Comparison of ENCODE assay signal across 17 mouse cellular contexts in genomic region chr6:31513726-31514125, GRCm38 (mm10). TPM values are rescaled to one million over a fixed set of nuclear protein-coding genes. Genes with fewer than 3 reads are reported as not detected.
DNase-seq lines count a peak whose midpoint lies in the region; ATAC-seq and TF ChIP-seq lines count a peak whose summit lies in the region.
"Had no signal": no experiment of that assay in that cellular context is flagged by ENCODE, and none has a peak within 500 bp of the region (broad histone marks: within the 10 kb centered on the region; RNA-seq: fewer than 3 reads in every experiment).

No protein-coding gene starts in this region.

- no peaks in the 10 kb centered on the region for H3K27me3 ChIP-seq in hindbrain, postnatal 0 days (ENCODE audit: insufficient read depth, low read length)
- no peaks in the 10 kb centered on the region for H3K27me3 ChIP-seq in hindbrain, embryonic 11.5 days (ENCODE audit: control insufficient read depth, insufficient read depth, low read length)
- H3K27me3 ChIP-seq: embryonic facial prominence, embryonic 12.5 days; hindbrain, embryonic 12.5 days; limb, embryonic 13.5 days had no signal

- H3K9ac ChIP-seq in hindbrain, postnatal 0 days (replicated peaks; ENCODE audit: low read length) = no peak overlapping the region
- H3K9ac ChIP-seq in hindbrain, embryonic 11.5 days (ENCODE audit: low read depth, low read length) = no peak overlapping the region
- H3K9ac ChIP-seq: embryonic facial prominence, embryonic 12.5 days; hindbrain, embryonic 12.5 days; limb, embryonic 13.5 days had no signal

- intact Hi-C loops in left cerebral cortex, postnatal 4 days (cut with DNase I) = no loop called here

- no peaks in the 10 kb centered on the region for H3K9me3 ChIP-seq in hindbrain, postnatal 0 days (ENCODE audit: low read length)
- H3K9me3 ChIP-seq in hindbrain, embryonic 11.5 days (ENCODE audit: control insufficient read depth, low read length) = no peaks in the 10 kb centered on the region
- H3K9me3 ChIP-seq: embryonic facial prominence, embryonic 12.5 days; hindbrain, embryonic 12.5 days; limb, embryonic 13.5 days had no signal

- 52% methylated on average over 6 of the region's 6 CpGs for WGBS in hindbrain, postnatal 0 days
- WGBS in hindbrain, embryonic 11.5 days = 86% methylated on average over 6 of the region's 6 CpGs

- H3K4me1 ChIP-seq in hindbrain, postnatal 0 days (ENCODE audit: insufficient read depth, low read length) = peaks cover 8% of the 10 kb centered on the region
- H3K4me1 ChIP-seq in hindbrain, embryonic 11.5 days (replicated peaks; ENCODE audit: control insufficient read depth, insufficient read depth, low read length) = no peaks in the 10 kb centered on the region; the same call in 1 of the 2 replicates
- peaks cover 13% of the 10 kb centered on the region for H3K4me1 ChIP-seq in embryonic fibroblast, embryonic 13.5 days (ENCODE audit: control insufficient read depth, insufficient read depth, low read length)
- H3K4me1 ChIP-seq: embryonic facial prominence, embryonic 12.5 days had no signal

- peak; percentile 56 for ATAC-seq in hindbrain, postnatal 0 days
- no peak for ATAC-seq in hindbrain, embryonic 11.5 days (ENCODE audit: low FRiP score)

- TF ChIP-seq CTCF in hindbrain, postnatal 0 days (IDR thresholded peaks at IDR 0.05; ENCODE audit: low read depth) = no peak
- TF ChIP-seq CTCF in embryonic fibroblast, embryonic 13.5 days (IDR thresholded peaks at IDR 0.05; ENCODE audit: borderline replicate concordance, insufficient read depth, low read length) = no peak

- H3K36me3 ChIP-seq in hindbrain, postnatal 0 days (ENCODE audit: insufficient read depth, low read length) = no peaks in the 10 kb centered on the region
- H3K36me3 ChIP-seq in hindbrain, embryonic 11.5 days (ENCODE audit: control insufficient read depth, insufficient read depth, low read length) = no peaks in the 10 kb centered on the region

- 0 out of 2 replicates have a peak, but pooled peaks have one; percentile 4 for TF ChIP-seq POLR2A in embryonic fibroblast, embryonic 13.5 days (IDR thresholded peaks at IDR 0.05; ENCODE audit: low read depth, low read length)

- no peak overlapping the region for H3K27ac ChIP-seq in hindbrain, postnatal 0 days
- no peak overlapping the region for H3K27ac ChIP-seq in hindbrain, embryonic 11.5 days (ENCODE audit: low read depth, low read length)
- peak overlapping the region; percentile 53; the same call in 1 of the 2 replicates for H3K27ac ChIP-seq in embryonic fibroblast, embryonic 13.5 days (ENCODE audit: insufficient read depth, low read length)
- H3K27ac ChIP-seq: embryonic facial prominence, embryonic 12.5 days; hindbrain, embryonic 12.5 days; limb, embryonic 13.5 days had no signal

- no peak overlapping the region for H3K4me3 ChIP-seq in hindbrain, postnatal 0 days (ENCODE audit: low read length)
- no peak overlapping the region for H3K4me3 ChIP-seq in hindbrain, embryonic 11.5 days (ENCODE audit: low read depth, low read length)
- H3K4me3 ChIP-seq in embryonic fibroblast, embryonic 13.5 days (ENCODE audit: insufficient read depth, low read length) = no peak overlapping the region
- H3K4me3 ChIP-seq: embryonic facial prominence, embryonic 12.5 days; hindbrain, embryonic 12.5 days; limb, embryonic 13.5 days had no signal

- peak; percentile 58 for DNase-seq in adrenal gland, adult 2 months
- no peak for DNase-seq in adrenal gland, adult 18-20 months (ENCODE audit: low spot score in 2 of 2)
- no peak for DNase-seq in hindbrain, postnatal 0 days (ENCODE audit: low spot score)
- no peak for DNase-seq in hindbrain, embryonic 11.5 days (ENCODE audit: low spot score)
- DNase-seq in 3T3-L1 (ENCODE audit: low read depth, low spot score) = peak; percentile 49
- DNase-seq in left cerebral cortex, postnatal 4 days = no peak
- DNase-seq in layer of hippocampus, adult 8-10 months (ENCODE audit: low spot score in 2 of 2) = no peak
- DNase-seq: cerebellum, adult 9-11 months; kidney, adult 9 months; retina, postnatal 1 day; thymus, adult 18-20 months had no signal

- H3K4me2 ChIP-seq in hindbrain, postnatal 0 days (ENCODE audit: low read depth, low read length) = no peak overlapping the region
- H3K4me2 ChIP-seq in hindbrain, embryonic 11.5 days (replicated peaks; ENCODE audit: low read depth, low read length) = no peak overlapping the region
- H3K4me2 ChIP-seq: embryonic facial prominence, embryonic 12.5 days; heart, embryonic 11.5 days; hindbrain, embryonic 12.5 days; limb, embryonic 13.5 days; midbrain, embryonic 11.5 days had no signal

RNA-seq across cellular contexts. Expression of gene Podxl, which starts 50.1 kb away (rescaled TPM):
- 10 to 100 TPM; 41.9 to 80.4 TPM for total RNA-seq in adrenal gland, adult 2 months (2021)
- polyA plus RNA-seq in adrenal gland, adult 2 months (2012; rRNA removed) = 50.3 and 56.3 TPM in 2 replicates
- total RNA-seq in adrenal gland, adult 18-20 months (2021) = 10 to 100 TPM; 45.0 to 50.0 TPM
- 15.7 and 18.9 TPM in 2 replicates for total RNA-seq in hindbrain, postnatal 0 days (2014; rRNA removed)
- 6.4 and 6.6 TPM in 2 replicates for polyA plus RNA-seq in hindbrain, postnatal 0 days (2015; fragmentation: Nextera tagmentation; extraction: Ambion mirVana)
- polyA plus RNA-seq in hindbrain, embryonic 11.5 days (2014; fragmentation: Nextera tagmentation; extraction: Ambion mirVana) = 10.2 and 12.4 TPM in 2 replicates
- 0.15 and 0.28 TPM in 2 replicates for polyA plus RNA-seq in embryonic fibroblast, embryonic 13.5 days (2011; ENCODE audit: insufficient read length, low read depth, missing spikeins)
- 10 to 100 TPM; 19.0 to 20.2 TPM for total RNA-seq in left cerebral cortex, postnatal 4 days (2021)
- total RNA-seq in layer of hippocampus, adult 8-10 months (2022) = 10 to 100 TPM; 17.8 to 20.8 (median 18.8) TPM

Comparison
In these comparisons a context has a peak if more than half of its experiments do, and no peak if none do; other contexts are left out.
1. DNase-seq: peak in adrenal gland, adult 2 months (single experiment) and 3T3-L1 (single experiment); none in adrenal gland, adult 18-20 months (0 of 2), hindbrain, postnatal 0 days (single experiment), hindbrain, embryonic 11.5 days (single experiment), left cerebral cortex, postnatal 4 days (single experiment) and layer of hippocampus, adult 8-10 months (0 of 2).